Mouse (Mus musculus) hindbrain, embryonic 16.5 days (tissue): Measurements from ENCODE around the gene Wnt11. TPM values are rescaled to one million over a fixed set of nuclear protein-coding genes. Genes with fewer than 3 reads are reported as not detected.

ENCODE experiments used
- ATAC-seq: fragments of 200-750 bp; cut with Nextera tagmentation; 2 replicates; pipeline ENCODE4 v1.8.0; 2017; ENCODE audit warnings: moderate TSS enrichment, moderate library complexity
- H3K27ac ChIP-seq: fragments of 300-500 bp; sonication (generic); 2 replicates; pipeline ENCODE4 v1.5.1; 2014; ENCODE audit warnings: low read depth, mild to moderate bottlenecking, control low read depth, low read length, moderate library complexity
- H3K27me3 ChIP-seq: fragments of 300-500 bp; sonication (generic); replicated peaks from 2 replicates; pipeline ENCODE4 v1.6.1; 2014; ENCODE audit warnings: low read length; ENCODE audit not compliant: control insufficient read depth, insufficient read depth
- H3K36me3 ChIP-seq: fragments of 300-500 bp; sonication (generic); 2 replicates; pipeline ENCODE4 v1.6.1; 2014; ENCODE audit warnings: mild to moderate bottlenecking, low read length, moderate library complexity, mixed read lengths; ENCODE audit not compliant: control insufficient read depth, insufficient read depth
- H3K4me1 ChIP-seq: fragments of 300-500 bp; sonication (generic); 2 replicates; pipeline ENCODE4 v1.6.1; 2014; ENCODE audit warnings: low read depth, low read length; ENCODE audit not compliant: control insufficient read depth, insufficient read depth
- H3K4me2 ChIP-seq: fragments of 300-500 bp; sonication (generic); 2 replicates; pipeline ENCODE4 v1.6.1; 2014; ENCODE audit warnings: mild to moderate bottlenecking, low read length, control low read depth, moderate library complexity
- H3K4me3 ChIP-seq: fragments of 300-500 bp; sonication (generic); 2 replicates; pipeline ENCODE4 v1.5.1; 2014; ENCODE audit warnings: mild to moderate bottlenecking, low read length, control low read depth, moderate library complexity
- H3K9ac ChIP-seq: fragments of 300-500 bp; sonication (generic); 2 replicates; pipeline ENCODE4 v1.6.1; 2014; ENCODE audit warnings: low read depth, mild to moderate bottlenecking, control low read depth, low read length, moderate library complexity
- H3K9me3 ChIP-seq: fragments of 300-500 bp; sonication (generic); 2 replicates; pipeline ENCODE4 v1.6.1; 2014; ENCODE audit warnings: mild to moderate bottlenecking, low read length, moderate library complexity; ENCODE audit not compliant: control insufficient read depth
- WGBS: fragments of 180-500 bp; shearing (Covaris S2); extraction: QIAGEN DNeasy Blood & Tissue Kit; methylation state at CpG from one replicate; pipeline ENCODE4 v1.1.7; 2014; 5-methylcytosine and 5-hydroxymethylcytosine counted together
- polyA plus RNA-seq: library from polyadenylated mRNA; unstranded; fragments of >200 nt; fragmentation: Nextera tagmentation; extraction: Ambion mirVana; gene quantifications from 2 replicates; pipeline ENCODE4 v1.2.1, GENCODE M21; 2015

Gene Wnt11
- polyA plus RNA-seq, 1 experiment from 2014 or later: 2.7 TPM

- H3K4me2 ChIP-seq: no peak overlapping the region
- no peak for ATAC-seq
- H3K9ac ChIP-seq: no peak overlapping the region
- no peaks in the 10 kb centered on the region for H3K36me3 ChIP-seq
- 34% methylated on average over 3 of the region's 3 CpGs for WGBS
- H3K4me3 ChIP-seq: no peak overlapping the region
- no peaks in the 10 kb centered on the region for H3K4me1 ChIP-seq
- H3K27ac ChIP-seq: no peak overlapping the region
- H3K27me3 ChIP-seq: no peaks in the 10 kb centered on the region
- no peaks in the 10 kb centered on the region for H3K9me3 ChIP-seq
Measured at GRCm38 (mm10) chr7:98798134-98798417, 36.8 kb upstream of the Wnt11 start.

- Histone ChIP-seq H3K27me3 (no peaks in the 10 kb centered on the region), H3K4me1 (peaks cover 9% of the 10 kb centered on the region; the same call in 1 of the 2 replicates), H3K9ac (no peak overlapping the region), H3K9me3 (peaks cover 3% of the 10 kb centered on the region; the same call in 1 of the 2 replicates), H3K36me3 (no peaks in the 10 kb centered on the region), H3K4me2 (no peak overlapping the region), H3K27ac (no peak overlapping the region), H3K4me3 (no peak overlapping the region)
- WGBS: 72% methylated on average over 8 of the region's 8 CpGs
- ATAC-seq: no peak
Measured at GRCm38 (mm10) chr7:98800435-98800834, 34.5 kb upstream of the Wnt11 start.

- Histone ChIP-seq H3K4me2 (no peak overlapping the region), H3K36me3 (no peaks in the 10 kb centered on the region), H3K27ac (no peak overlapping the region), H3K4me3 (no peak overlapping the region), H3K27me3 (no peaks in the 10 kb centered on the region), H3K9me3 (peaks cover 3% of the 10 kb centered on the region; the same call in 1 of the 2 replicates), H3K4me1 (peaks cover 9% of the 10 kb centered on the region; the same call in 1 of the 2 replicates), H3K9ac (peak overlapping the region; percentile 22; the same call in 1 of the 2 replicates)
- WGBS: 67% methylated on average over 7 of the region's 7 CpGs
- no peak for ATAC-seq
Measured at GRCm38 (mm10) chr7:98801086-98801485, 33.8 kb upstream of the Wnt11 start.

- Histone ChIP-seq H3K27me3 (no peaks in the 10 kb centered on the region), H3K9me3 (peaks cover 3% of the 10 kb centered on the region; the same call in 1 of the 2 replicates), H3K4me3 (no peak overlapping the region), H3K4me1 (peaks cover 9% of the 10 kb centered on the region; the same call in 1 of the 2 replicates), H3K4me2 (no peak overlapping the region), H3K36me3 (no peaks in the 10 kb centered on the region), H3K9ac (no peak overlapping the region), H3K27ac (no peak overlapping the region)
- ATAC-seq: no peak
- 84% methylated on average over 9 of the region's 9 CpGs for WGBS
Measured at GRCm38 (mm10) chr7:98803181-98803580, 31.7 kb upstream of the Wnt11 start.

GRCm38 (mm10) chr7:98804841-98805772 is 29.8 kb upstream of the Wnt11 start:
- Histone ChIP-seq H3K9ac (no peak overlapping the region), H3K27me3 (no peaks in the 10 kb centered on the region), H3K36me3 (no peaks in the 10 kb centered on the region), H3K27ac (no peak overlapping the region), H3K4me2 (no peak overlapping the region), H3K9me3 (peaks cover 3% of the 10 kb centered on the region; the same call in 1 of the 2 replicates), H3K4me1 (peaks cover 9% of the 10 kb centered on the region; the same call in 1 of the 2 replicates), H3K4me3 (no peak overlapping the region)
- 41% methylated on average over 12 of the region's 12 CpGs for WGBS
- ATAC-seq: peak; percentile 59

- whole genome bisulfite sequencing: 80% methylated on average over 3 of the region's 3 CpGs
- Histone ChIP-seq H3K9ac (no peak overlapping the region), H3K36me3 (no peaks in the 10 kb centered on the region), H3K4me3 (no peak overlapping the region), H3K9me3 (peaks cover 3% of the 10 kb centered on the region; the same call in 1 of the 2 replicates), H3K4me2 (no peak overlapping the region), H3K4me1 (peaks cover 9% of the 10 kb centered on the region; the same call in 1 of the 2 replicates), H3K27ac (no peak overlapping the region), H3K27me3 (no peaks in the 10 kb centered on the region)
- ATAC-seq: no peak
Measured at GRCm38 (mm10) chr7:98806961-98807360, 28.0 kb upstream of the Wnt11 start.

GRCm38 (mm10) chr7:98809372-98809771 is 25.5 kb upstream of the Wnt11 start:
- H3K4me2 ChIP-seq: no peak overlapping the region
- no peak overlapping the region for H3K9ac ChIP-seq
- H3K27me3 ChIP-seq: no peaks in the 10 kb centered on the region
- no peak for ATAC-seq
- H3K9me3 ChIP-seq: no peaks in the 10 kb centered on the region
- 91% methylated on average over 6 of the region's 6 CpGs for WGBS
- H3K36me3 ChIP-seq: no peaks in the 10 kb centered on the region
- no peak overlapping the region for H3K27ac ChIP-seq
- H3K4me1 ChIP-seq: peaks cover 13% of the 10 kb centered on the region
- no peak overlapping the region for H3K4me3 ChIP-seq

- ATAC-seq: no peak
- Histone ChIP-seq H3K9ac (no peak overlapping the region), H3K4me1 (peaks cover 5% of the 10 kb centered on the region), H3K9me3 (no peaks in the 10 kb centered on the region), H3K27me3 (no peaks in the 10 kb centered on the region), H3K36me3 (no peaks in the 10 kb centered on the region), H3K27ac (no peak overlapping the region), H3K4me3 (no peak overlapping the region), H3K4me2 (no peak overlapping the region)
- WGBS: 94% methylated on average over 2 of the region's 2 CpGs
Measured at GRCm38 (mm10) chr7:98810619-98811018, 24.3 kb upstream of the Wnt11 start.

- Histone ChIP-seq H3K27me3 (no peaks in the 10 kb centered on the region; the same call in 1 of the 2 replicates), H3K9ac (no peak overlapping the region), H3K4me1 (peaks cover 6% of the 10 kb centered on the region), H3K4me2 (no peak overlapping the region), H3K36me3 (no peaks in the 10 kb centered on the region), H3K27ac (no peak overlapping the region), H3K9me3 (no peaks in the 10 kb centered on the region), H3K4me3 (no peak overlapping the region)
- ATAC-seq: no peak
- WGBS: 89% methylated on average over 1 of the region's 1 CpGs
Measured at GRCm38 (mm10) chr7:98820501-98820900, 14.4 kb upstream of the Wnt11 start.
